Mouse (Mus musculus) natural killer cell, adult 2 months (primary cell): ENCODE results near the gene Vmn1r24.
"Not testable (repeated sequence)": the region's sequence is repeated elsewhere in the genome, so short reads cannot be mapped to it uniquely, and the experiment has no call there.

Experiments
- DNase-seq, 2 experiments: peaks; one replicate each; pipeline ENCODE4 v3.0.0; 2022; ENCODE audit warnings: low spot score in 2 of 2

Vmn1r24 gene

GRCm38 (mm10) chr6:57961403-57961802, at the start of gene Vmn1r24:
Vmn1r24 (minus strand) TSS chr6:57961503.
- DNase-seq, result not testable (repeated sequence)

GRCm38 (mm10) chr6:57980710-57981109, 19.4 kb upstream of the Vmn1r24 start, which contains the start of gene Vmn1r25:
Vmn1r25 (minus strand) TSS chr6:57980810.
- no peak for DNase-seq

GRCm38 (mm10) chr6:57926738-57927137, 34.6 kb downstream of the Vmn1r24 start, which contains the start of gene Vmn1r23:
Vmn1r23 (minus strand) TSS chr6:57926838.
- no peak for DNase-seq

GRCm38 (mm10) chr6:57907928-57908327, 53.4 kb downstream of the Vmn1r24 start, which contains the start of gene Vmn1r22:
Vmn1r22 (minus strand) TSS chr6:57908028.
- no peak for DNase-seq
